Mouse (Mus musculus) small intestine, adult 2 months (tissue): ENCODE data around the gene Desi1.

Experiments used
- CTCF ChIP-seq: fragments of 200-500 bp; IDR thresholded peaks from 2 replicates; pipeline ENCODE4 v1.5.1; 2012; ENCODE audit warnings: low read depth, mild to moderate bottlenecking, control low read depth, inconsistent platforms, low read length, moderate library complexity, mixed read lengths; ENCODE audit not compliant: insufficient replicate concordance, insufficient read length; ENCODE audit errors: extremely low read depth
- POLR2A ChIP-seq: fragments of 200-500 bp; IDR thresholded peaks from 2 replicates; pipeline ENCODE4 v1.6.1; 2012; ENCODE audit warnings: low read depth, mild to moderate bottlenecking, control low read depth, inconsistent platforms, low read length, moderate library complexity

- TF ChIP-seq CTCF (no peak), POLR2A (peak; percentile 37; the same call in 1 of the 2 replicates)
Measured at GRCm38 (mm10) chr15:82004257-82004656, 29.4 kb downstream of the Desi1 start.
